Mouse (Mus musculus): ENCODE results near the gene Adrm1.

DNA sequence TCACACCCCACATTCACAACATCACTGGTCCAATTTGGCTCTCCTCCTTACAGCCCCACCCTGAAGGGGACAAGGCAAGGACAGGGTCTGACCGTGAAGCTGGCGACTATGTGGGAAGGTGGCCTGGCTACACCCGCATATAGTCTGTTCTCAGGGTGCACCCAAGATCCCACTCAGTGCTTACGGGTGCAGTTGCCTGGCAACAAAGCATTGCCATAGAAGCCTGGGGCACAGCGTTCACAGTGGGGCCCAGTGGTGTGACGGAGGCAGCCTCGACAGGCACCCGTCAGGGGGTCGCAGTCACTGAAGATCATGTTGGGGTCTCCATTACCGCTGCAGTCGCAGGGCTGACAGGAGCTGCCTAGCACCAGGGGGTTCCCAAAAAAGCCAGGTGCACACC lies 16.1 kb downstream of the Adrm1 start:
- TF ChIP-seq CTCF (IDR thresholded peaks at IDR 0.05; ENCODE audit: low read depth, low read length) (no peak), POLR2A (IDR thresholded peaks at IDR 0.05; ENCODE audit: extremely low read depth, insufficient read depth, low read length) (no peak)

Data from liver, adult 2 months (tissue).